ENCODE assay signal across 10 mouse cellular contexts in the genomic region with DNA sequence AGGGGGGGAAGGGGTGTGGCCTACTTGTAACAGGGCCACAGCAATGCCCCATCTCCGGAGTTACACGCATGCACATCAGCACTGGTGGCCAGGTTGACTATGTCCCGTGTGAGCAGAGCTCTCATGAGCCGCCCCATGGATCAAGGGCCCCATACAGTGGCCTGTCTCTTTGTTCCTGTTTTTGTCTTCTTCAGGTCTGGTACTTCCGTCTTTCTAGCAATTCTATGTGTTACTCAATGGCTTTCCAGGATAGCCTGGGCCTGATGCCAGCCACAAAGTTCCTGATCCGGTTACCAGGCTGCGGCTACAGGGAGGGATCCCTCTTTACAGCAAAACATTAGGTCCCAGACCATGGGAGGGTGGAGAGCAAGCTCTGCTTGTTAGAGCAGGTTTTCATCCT. TPM values are rescaled to one million over a fixed set of nuclear protein-coding genes. Genes with fewer than 3 reads are reported as not detected.
DNase-seq lines count a peak whose midpoint lies in the region; ATAC-seq and TF ChIP-seq lines count a peak whose summit lies in the region.
"Had no signal": no experiment of that assay in that cellular context is flagged by ENCODE, and none has a peak within 500 bp of the region (broad histone marks: within the 10 kb centered on the region; RNA-seq: fewer than 3 reads in every experiment).

No protein-coding gene starts in this region.

- no peaks in the 10 kb centered on the region for H3K27me3 ChIP-seq in hindbrain, postnatal 0 days (ENCODE audit: insufficient read depth, low read length)
- no peaks in the 10 kb centered on the region for H3K27me3 ChIP-seq in hindbrain, embryonic 10.5 days (ENCODE audit: insufficient read depth, poor library complexity, severe bottlenecking)
- no peaks in the 10 kb centered on the region for H3K27me3 ChIP-seq in stomach, postnatal 0 days (ENCODE audit: control insufficient read depth, insufficient read depth, low read length)
- H3K27me3 ChIP-seq: stomach, embryonic 15.5 days had no signal

- peak; percentile 46 for DNase-seq in hindbrain, postnatal 0 days (ENCODE audit: low spot score)
- DNase-seq in hindbrain, embryonic 10.5 days (ENCODE audit: low spot score) = no peak
- peak; percentile 58 for DNase-seq in urinary bladder, postnatal 14 days (ENCODE audit: low spot score)
- no peak for DNase-seq in urinary bladder, adult 2 months (ENCODE audit: low spot score)
- no peak for DNase-seq in stomach, postnatal 0 days (ENCODE audit: low spot score)
- DNase-seq in left cerebral cortex, adult 2 months (ENCODE audit: extremely low spot score in 1 of 2, low spot score in 2 of 2) = no peak
- DNase-seq in retina, postnatal 1 day = no peak

- TF ChIP-seq EP300 in stomach, postnatal 0 days (optimal IDR thresholded peaks at IDR 0.05) = no peak

- no peak overlapping the region for H3K27ac ChIP-seq in hindbrain, postnatal 0 days
- H3K27ac ChIP-seq in hindbrain, embryonic 10.5 days = no peak overlapping the region
- no peak overlapping the region for H3K27ac ChIP-seq in stomach, postnatal 0 days (replicated peaks)
- no peak overlapping the region for H3K27ac ChIP-seq in left cerebral cortex, adult 2 months
- H3K27ac ChIP-seq: stomach, embryonic 15.5 days had no signal

- no peak; the same call in 1 of the 2 replicates for ATAC-seq in hindbrain, postnatal 0 days
- peak; percentile 81 to 83 for ATAC-seq in hematopoietic stem cell, adult 5-6 weeks (replicated peaks in 1 of 2; ENCODE audit: insufficient read depth in 1 of 2, low FRiP score in 2 of 2, low TSS enrichment in 1 of 2, low read depth in 1 of 2, poor library complexity in 2 of 2, severe bottlenecking in 2 of 2)
- ATAC-seq in stomach, postnatal 0 days (ENCODE audit: low FRiP score, low TSS enrichment) = peak; percentile 42; the same call in 1 of the 2 replicates

- H3K36me3 ChIP-seq in hindbrain, postnatal 0 days (ENCODE audit: insufficient read depth, low read length) = no peaks in the 10 kb centered on the region
- H3K36me3 ChIP-seq in hindbrain, embryonic 10.5 days = no peaks in the 10 kb centered on the region
- H3K36me3 ChIP-seq in stomach, postnatal 0 days (ENCODE audit: control insufficient read depth, insufficient read depth, low read length) = no peaks in the 10 kb centered on the region
- H3K36me3 ChIP-seq: stomach, embryonic 15.5 days had no signal

- WGBS in hindbrain, postnatal 0 days = 51% methylated on average over 7 of the region's 7 CpGs
- WGBS in hindbrain, embryonic 10.5 days = 91% methylated on average over 7 of the region's 7 CpGs
- WGBS in stomach, postnatal 0 days = 66% methylated on average over 7 of the region's 7 CpGs

- no peak overlapping the region for H3K4me3 ChIP-seq in hindbrain, postnatal 0 days (ENCODE audit: low read length)
- H3K4me3 ChIP-seq in hindbrain, embryonic 10.5 days = no peak overlapping the region
- H3K4me3 ChIP-seq in stomach, postnatal 0 days (ENCODE audit: low read depth, low read length) = no peak overlapping the region
- H3K4me3 ChIP-seq in left cerebral cortex, adult 2 months = no peak overlapping the region
- H3K4me3 ChIP-seq: stomach, embryonic 15.5 days had no signal

- H3K4me2 ChIP-seq in hindbrain, postnatal 0 days (ENCODE audit: low read depth, low read length) = no peak overlapping the region
- no peak overlapping the region for H3K4me2 ChIP-seq in stomach, postnatal 0 days (replicated peaks; ENCODE audit: low read depth)
- H3K4me2 ChIP-seq: stomach, embryonic 15.5 days had no signal

- H3K4me1 ChIP-seq in hindbrain, postnatal 0 days (ENCODE audit: insufficient read depth, low read length) = no peaks in the 10 kb centered on the region
- H3K4me1 ChIP-seq in hindbrain, embryonic 10.5 days (replicated peaks) = no peaks in the 10 kb centered on the region; the same call in 1 of the 2 replicates
- H3K4me1 ChIP-seq in stomach, postnatal 0 days (replicated peaks; ENCODE audit: control insufficient read depth, insufficient read depth) = no peaks in the 10 kb centered on the region
- H3K4me1 ChIP-seq: stomach, embryonic 15.5 days had no signal

- TF ChIP-seq CTCF in hindbrain, postnatal 0 days (IDR thresholded peaks at IDR 0.05; ENCODE audit: low read depth) = no peak
- TF ChIP-seq CTCF in stomach, postnatal 0 days (IDR thresholded peaks at IDR 0.05; ENCODE audit: low read depth) = no peak
- no peak for TF ChIP-seq CTCF in left cerebral cortex, adult 2 months (IDR thresholded peaks at IDR 0.05)

- H3K9ac ChIP-seq in hindbrain, postnatal 0 days (replicated peaks; ENCODE audit: low read length) = no peak overlapping the region
- H3K9ac ChIP-seq in stomach, postnatal 0 days (ENCODE audit: low read length) = no peak overlapping the region
- H3K9ac ChIP-seq: stomach, embryonic 15.5 days had no signal

- intact Hi-C loops in left cerebral cortex, adult 2 months (cut with DNase I) = loop anchor here (10.0 kb wide), 1 partner anchor 198 kb away; no protein-coding TSS in a partner anchor

- no peaks in the 10 kb centered on the region for H3K9me3 ChIP-seq in hindbrain, postnatal 0 days (ENCODE audit: low read length)
- no peaks in the 10 kb centered on the region for H3K9me3 ChIP-seq in hindbrain, embryonic 10.5 days
- no peaks in the 10 kb centered on the region for H3K9me3 ChIP-seq in stomach, postnatal 0 days (ENCODE audit: control insufficient read depth, low read length)
- H3K9me3 ChIP-seq: stomach, embryonic 15.5 days had no signal

RNA-seq across cellular contexts. Expression of gene Ahctf1, which starts 39.1 kb away (rescaled TPM):
- 16.3 and 18.5 TPM in 2 replicates for total RNA-seq in hindbrain, postnatal 0 days (2014; rRNA removed)
- polyA plus RNA-seq in hindbrain, postnatal 0 days (2015; fragmentation: Nextera tagmentation; extraction: Ambion mirVana) = 9.6 and 9.9 TPM in 2 replicates
- 23.6 and 32.4 TPM in 2 replicates for polyA plus RNA-seq in hindbrain, embryonic 10.5 days (2016; fragmentation: Nextera tagmentation; extraction: Ambion mirVana)
- polyA plus RNA-seq in urinary bladder, adult 2 months (2012; rRNA removed) = 26.2 and 29.4 TPM in 2 replicates
- total RNA-seq in hematopoietic stem cell, adult 5-6 weeks (2017) = 121 and 125 TPM in 2 replicates
- polyA plus RNA-seq in stomach, postnatal 0 days (2015; fragmentation: Nextera tagmentation; extraction: Ambion mirVana) = 7.0 and 7.8 TPM in 2 replicates
- total RNA-seq in left cerebral cortex, adult 2 months (2021) = 10 to 100 TPM; 36.1 to 37.3 TPM

RNA-seq across cellular contexts. Expression of gene Gm10518, which starts 39.4 kb away (rescaled TPM):
- total RNA-seq in hindbrain, postnatal 0 days (2014; rRNA removed) = 0.89 TPM in 1 of 2 replicates, not detected in the other
- 0.11 TPM in 1 of 2 replicates, not detected in the other for polyA plus RNA-seq in hindbrain, postnatal 0 days (2015; fragmentation: Nextera tagmentation; extraction: Ambion mirVana)
- 0.15 and 0.18 TPM in 2 replicates for polyA plus RNA-seq in hindbrain, embryonic 10.5 days (2016; fragmentation: Nextera tagmentation; extraction: Ambion mirVana)
- polyA plus RNA-seq in urinary bladder, adult 2 months (2012; rRNA removed) = not detected in 2 replicates
- total RNA-seq in hematopoietic stem cell, adult 5-6 weeks (2017) = 0.31 and 1.2 TPM in 2 replicates
- 0.10 TPM in 1 of 2 replicates, not detected in the other for polyA plus RNA-seq in stomach, postnatal 0 days (2015; fragmentation: Nextera tagmentation; extraction: Ambion mirVana)
- under 1 TPM in 1 of 2 experiments, not detected in 1; 0.26 TPM for total RNA-seq in left cerebral cortex, adult 2 months (2021)
- polyA plus RNA-seq: limb, embryonic 14.5 days had no signal

Comparison
In these comparisons a context has a peak if more than half of its experiments do, and no peak if none do; other contexts are left out.
1. DNase-seq: peak in hindbrain, postnatal 0 days (single experiment) and urinary bladder, postnatal 14 days (single experiment); none in hindbrain, embryonic 10.5 days (single experiment), urinary bladder, adult 2 months (single experiment), stomach, postnatal 0 days (single experiment), left cerebral cortex, adult 2 months (0 of 2) and retina, postnatal 1 day (single experiment).